Mouse (Mus musculus): ENCODE results near the gene Igsf11. TPM values are rescaled to one million over a fixed set of nuclear protein-coding genes. Genes with fewer than 3 reads are reported as not detected.

The Igsf11 gene
- total RNA-seq, 2 experiments from 2014 or later: 26.1 to 27.7 TPM

DNA sequence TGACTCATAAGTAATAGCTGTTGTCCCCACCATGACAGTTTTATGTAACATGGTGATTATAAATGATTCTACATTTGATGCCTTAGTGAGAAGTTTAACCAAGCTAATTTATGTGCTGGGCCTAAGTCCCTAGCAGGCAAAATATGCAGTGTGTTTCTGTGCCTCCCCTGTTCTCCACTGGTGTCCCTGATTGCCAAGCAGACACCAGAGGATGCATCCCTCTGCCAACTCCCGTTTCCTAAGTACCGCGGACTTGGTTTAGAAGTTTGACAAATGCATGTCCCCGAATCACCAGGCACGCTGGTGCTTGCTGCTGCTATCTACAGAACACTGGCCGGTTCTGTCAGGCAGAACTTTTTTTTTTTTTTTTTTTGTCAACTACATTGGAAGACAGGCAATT lies 39.0 kb downstream of the Igsf11 start:
- DNase-seq (ENCODE audit: low spot score in 2 of 2): no peak

DNA sequence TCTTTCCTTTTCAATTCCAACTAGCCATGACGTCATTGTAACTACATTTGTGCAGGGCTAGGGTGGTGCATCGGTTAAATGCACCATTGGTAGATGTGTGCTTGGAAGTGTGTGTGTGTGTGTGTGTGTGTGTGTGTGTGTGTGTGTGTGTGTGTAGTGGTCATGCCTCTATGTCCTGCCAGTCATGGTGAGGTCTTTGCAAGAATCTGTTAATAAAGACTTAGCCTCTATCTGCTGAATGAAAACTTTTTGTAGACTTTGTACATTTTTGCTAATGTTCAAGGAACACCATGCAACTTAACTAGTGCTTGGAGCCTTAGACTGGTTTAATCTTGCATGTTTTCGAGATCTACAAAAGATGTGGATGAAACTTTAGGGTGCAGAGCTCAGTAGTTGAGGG lies 48.3 kb downstream of the Igsf11 start:
- no peak for DNase-seq (ENCODE audit: low spot score in 2 of 2)

DNA sequence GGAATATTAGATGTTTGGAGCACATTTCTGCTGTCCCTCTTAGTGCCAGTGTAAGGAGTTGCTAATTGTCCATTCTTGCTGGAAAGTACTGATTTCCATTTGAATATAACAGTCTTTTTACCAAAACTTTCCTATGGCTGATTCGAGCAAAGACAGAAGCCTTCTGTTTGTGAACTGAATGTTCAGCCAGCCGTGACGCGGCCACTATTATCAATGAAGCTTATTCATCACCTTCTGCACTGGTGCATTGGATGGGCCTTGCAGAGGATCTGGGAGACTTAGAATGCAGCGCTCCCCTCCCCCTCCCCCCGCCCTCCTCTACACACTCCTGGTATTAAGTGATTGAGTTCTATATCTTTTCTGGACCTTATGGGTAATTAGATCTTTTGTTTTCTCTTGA lies 48.8 kb downstream of the Igsf11 start:
- peak; percentile 67 for DNase-seq (ENCODE audit: low spot score in 2 of 2)

DNA sequence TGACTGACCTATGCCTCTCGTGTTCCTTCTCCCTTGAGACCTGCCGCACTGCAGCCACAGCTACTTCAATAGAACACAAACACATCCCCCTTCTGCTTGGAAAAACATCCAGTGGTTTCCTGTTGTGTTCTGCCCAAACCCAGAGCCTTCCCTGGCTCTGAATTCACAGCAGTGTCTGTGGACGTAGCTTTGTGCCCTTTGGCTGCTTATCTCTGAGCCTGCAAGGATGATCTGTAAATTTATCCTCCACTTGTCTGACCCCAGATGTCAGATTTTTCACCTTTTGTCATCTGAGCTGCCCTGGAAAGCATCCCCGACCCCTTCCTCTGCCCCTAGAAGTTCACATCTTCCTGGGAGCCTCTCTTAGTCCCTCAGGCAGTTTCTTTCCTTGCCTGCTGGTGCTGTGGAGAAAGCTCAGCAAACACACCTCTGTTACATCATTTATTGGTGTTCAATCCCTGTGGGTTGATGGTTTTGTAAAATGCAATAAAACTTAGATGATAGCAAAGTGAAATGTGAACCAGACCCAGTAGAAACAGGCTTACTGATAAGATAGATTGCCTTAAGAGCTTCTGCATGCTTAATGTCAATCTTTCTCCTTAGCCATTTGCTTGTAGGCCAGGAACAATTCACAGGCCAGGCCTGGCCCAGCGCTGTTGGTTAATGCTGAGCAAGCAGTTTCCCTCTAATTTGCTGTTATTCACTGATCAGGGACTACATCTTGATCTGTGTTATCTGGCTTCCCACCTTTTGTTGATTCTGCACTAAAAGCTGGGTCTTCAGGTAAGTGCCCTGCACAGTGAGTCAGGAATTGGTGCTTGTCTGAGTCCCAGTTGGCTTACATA lies 51.5 kb downstream of the Igsf11 start:
- DNase-seq (ENCODE audit: low spot score in 2 of 2): no peak

DNA sequence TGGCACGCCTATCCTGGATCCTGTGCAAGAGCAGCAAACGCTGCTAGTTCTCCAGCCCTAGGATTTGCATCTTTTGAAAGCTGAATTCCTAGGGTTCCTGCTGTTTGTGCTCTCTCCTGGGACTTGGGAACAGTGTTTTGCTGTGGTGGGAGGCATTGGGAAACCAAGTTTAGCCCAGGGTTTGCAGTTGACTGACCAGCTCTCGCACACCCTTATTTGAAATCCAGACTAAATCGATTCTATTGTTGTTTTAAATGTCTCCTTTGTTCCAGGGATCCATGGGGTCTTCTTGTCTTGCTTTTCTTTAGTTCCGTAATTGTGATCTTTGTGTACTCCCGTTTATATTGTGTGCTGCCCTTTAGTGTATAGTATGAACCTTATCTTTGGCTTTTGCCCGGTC lies 52.6 kb downstream of the Igsf11 start:
- no peak for DNase-seq (ENCODE audit: low spot score in 2 of 2)

DNA sequence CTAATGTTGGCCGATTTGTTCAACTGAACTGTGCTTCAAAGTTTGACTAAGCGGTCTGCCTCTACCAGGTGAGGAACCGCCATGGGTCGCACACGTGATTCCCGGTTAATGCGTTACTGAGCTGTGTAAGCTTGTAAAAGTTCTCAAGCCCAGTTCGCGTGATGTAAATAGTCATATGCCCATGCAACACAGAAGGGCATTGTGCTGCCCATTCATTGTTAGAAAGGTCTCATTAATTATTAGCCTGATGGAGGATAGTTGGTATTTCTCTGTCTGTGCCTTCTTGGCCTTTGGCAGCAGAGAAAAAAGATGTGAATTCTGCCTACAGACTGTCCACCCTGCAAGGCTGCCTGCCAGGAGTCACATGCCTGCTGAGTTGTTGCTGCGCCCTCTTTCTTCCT lies 53.1 kb downstream of the Igsf11 start:
- DNase-seq (ENCODE audit: low spot score in 2 of 2): no peak

DNA sequence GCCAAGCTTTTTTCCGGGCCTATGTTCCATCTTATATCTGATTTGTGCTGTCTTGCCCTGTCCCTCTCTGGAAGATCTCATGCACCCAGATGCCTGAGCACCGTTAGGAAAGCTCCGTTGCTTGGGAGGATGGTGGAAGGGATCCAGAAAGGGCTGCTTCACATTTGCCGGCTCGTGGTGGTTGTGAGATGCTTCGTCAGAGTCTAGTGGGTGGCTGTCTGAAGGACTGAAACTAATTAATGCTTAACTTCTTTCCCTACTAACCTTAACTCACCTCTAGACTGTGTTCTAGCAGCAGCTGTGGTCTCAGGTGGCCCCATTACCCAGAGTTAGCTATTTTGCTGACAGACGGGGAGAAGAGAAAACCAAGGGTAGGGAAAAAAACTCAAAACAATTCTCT lies 54.0 kb downstream of the Igsf11 start:
- peak in 1 of 2 experiments; percentile 52 for DNase-seq (ENCODE audit: low spot score in 2 of 2)

DNA sequence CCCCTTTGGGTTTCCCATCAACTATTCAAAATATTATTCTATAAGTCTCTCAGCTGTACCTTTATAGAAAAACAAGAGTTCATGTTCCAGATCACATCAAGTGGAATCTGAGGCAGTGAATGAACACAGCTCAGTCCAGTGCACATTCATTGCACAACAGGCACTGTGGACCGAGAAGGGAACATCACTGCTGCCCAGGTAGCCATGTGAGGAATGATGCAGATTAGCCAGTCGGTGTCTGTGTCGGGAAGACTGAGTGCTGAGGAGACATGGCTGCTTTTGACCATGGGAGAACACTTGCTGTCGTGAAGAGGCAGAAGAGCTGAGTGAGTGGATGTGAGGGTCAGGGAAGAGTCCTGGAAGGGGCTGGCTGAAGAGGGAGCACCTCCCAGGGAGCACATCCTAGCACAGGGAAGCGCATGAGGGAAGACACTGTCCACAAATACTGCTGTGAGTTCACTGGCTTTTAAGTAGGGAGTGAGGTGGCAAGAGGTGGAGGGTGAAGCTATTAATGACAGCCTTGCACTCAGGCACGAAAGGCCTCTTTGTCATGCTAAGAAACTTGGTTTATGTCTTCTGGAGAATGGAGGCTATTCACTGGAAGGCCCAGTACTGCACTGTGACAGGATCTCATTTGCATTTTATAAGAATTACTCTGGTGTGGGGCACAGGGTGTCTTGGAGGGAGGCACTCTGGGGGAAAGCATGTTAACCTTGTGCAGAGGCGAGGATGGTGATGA lies 54.8 kb downstream of the Igsf11 start:
- no peak for DNase-seq (ENCODE audit: low spot score in 2 of 2)

DNA sequence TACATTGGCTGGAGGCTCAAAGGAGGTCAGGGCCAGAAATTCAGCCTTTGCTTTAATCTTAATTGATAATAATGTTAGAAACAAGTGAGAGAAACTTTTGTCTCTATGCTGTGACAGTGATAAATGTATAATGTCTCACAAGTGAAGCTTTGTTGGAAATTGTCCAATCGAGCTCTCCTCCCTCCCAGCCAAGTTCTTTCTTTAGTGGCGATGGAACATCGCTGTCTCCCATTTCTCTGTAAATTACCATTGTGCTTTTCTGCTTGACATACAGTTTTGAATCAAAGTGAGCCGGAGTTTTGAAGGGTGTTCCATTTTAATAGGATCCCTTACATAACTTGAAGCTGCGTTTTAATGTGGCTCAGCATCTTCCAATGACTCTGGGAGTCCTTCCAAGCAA lies 56.0 kb downstream of the Igsf11 start:
- no peak for DNase-seq (ENCODE audit: low spot score in 2 of 2)

DNA sequence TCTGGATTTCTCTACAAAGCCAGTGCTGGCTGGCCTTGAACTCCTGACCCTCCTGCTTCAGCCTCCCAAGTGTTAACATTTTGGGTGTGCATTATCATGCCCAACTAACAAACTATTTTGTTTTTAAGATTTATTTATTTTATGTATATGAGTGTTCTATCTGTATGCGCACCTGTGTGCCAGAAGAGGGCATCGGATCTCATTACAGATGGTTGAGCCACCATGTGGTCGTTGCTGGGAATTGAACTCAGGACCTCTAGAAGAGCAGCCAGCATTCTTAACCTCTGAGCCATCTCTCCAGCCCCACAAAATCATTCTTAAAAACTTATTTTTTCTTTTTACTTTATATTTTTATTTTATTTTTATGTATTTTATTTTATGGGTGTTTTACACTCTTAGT lies 60.4 kb downstream of the Igsf11 start:
- no peak for DNase-seq (ENCODE audit: low spot score in 2 of 2)

DNA sequence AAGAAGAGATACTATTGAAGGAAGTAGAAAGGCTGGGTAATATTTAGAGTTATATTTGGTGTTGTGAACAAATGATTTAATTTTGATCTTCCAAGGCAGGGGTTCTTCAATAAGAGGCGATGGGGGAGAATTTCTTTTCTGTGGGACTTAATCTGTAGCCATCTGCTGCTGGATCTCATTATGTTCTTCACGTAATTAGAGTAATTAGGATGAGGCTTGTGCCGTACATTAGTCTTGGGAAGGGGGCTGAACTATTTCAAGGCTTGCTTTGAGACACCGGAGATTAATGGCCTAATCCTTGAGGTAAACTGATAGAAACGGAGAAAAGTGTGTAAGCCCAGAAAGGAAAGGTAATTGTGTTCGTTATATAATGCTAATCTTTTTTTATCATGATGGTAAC lies 61.4 kb downstream of the Igsf11 start:
- no peak for DNase-seq (ENCODE audit: low spot score in 2 of 2)

DNA sequence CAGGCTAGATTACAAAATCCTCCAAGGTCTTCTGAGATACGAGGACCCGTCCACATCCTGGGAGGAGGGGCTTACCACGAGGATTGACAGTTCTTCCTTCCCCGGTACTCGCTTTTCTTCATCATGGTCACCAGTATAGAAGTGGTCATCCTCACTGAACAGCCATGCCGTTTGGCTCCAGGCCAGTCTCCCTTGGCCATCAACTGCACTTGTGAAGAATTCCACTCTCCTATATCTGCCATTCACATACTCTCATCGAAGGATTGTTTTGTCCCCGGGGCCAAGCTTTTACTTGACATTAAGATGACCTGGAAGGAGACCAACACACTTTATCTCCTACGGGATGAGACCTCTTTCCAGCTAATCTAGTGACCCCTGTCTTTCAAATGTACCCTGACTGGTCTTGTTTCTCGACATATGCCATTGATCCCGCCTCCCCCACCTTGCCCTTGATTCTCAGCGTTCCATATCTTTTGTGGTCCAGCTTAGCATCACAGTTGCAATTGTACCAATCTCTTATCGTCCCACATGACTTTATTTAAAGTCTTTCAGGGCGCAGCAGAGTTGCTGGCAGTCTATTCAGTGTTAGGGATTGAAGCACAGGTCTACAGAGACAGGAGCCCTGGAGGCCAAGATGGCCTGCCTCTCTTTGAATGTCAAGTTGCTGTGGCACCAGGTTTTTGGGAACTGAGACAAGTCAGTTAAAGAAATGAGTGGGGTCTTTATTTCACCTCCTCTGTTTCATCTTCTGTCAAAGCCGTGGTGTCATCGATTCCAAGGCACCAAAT lies 62.2 kb downstream of the Igsf11 start:
- DNase-seq (ENCODE audit: low spot score in 2 of 2): no peak

DNA sequence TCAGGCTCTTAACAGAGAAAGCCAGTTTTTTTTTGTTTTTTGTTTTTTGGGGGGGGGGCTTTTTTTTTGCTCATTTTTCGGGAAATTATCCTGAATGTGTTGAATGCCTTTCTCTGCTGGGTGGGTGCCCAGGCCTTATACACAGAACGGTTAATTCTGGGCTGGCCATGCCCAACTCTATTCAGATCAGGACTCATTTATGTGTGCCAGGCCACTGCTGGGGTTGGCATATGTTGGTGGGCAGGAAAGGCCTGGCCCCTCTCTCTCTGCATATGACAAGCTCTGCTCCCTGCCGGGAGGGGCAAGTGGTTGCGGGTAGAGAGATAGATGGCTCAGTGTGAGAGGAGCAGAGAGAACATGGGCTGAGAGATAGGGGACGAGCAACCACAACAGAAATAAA lies 62.8 kb downstream of the Igsf11 start:
- DNase-seq (ENCODE audit: low spot score in 2 of 2): peak in 1 of 2 experiments; percentile 67

DNA sequence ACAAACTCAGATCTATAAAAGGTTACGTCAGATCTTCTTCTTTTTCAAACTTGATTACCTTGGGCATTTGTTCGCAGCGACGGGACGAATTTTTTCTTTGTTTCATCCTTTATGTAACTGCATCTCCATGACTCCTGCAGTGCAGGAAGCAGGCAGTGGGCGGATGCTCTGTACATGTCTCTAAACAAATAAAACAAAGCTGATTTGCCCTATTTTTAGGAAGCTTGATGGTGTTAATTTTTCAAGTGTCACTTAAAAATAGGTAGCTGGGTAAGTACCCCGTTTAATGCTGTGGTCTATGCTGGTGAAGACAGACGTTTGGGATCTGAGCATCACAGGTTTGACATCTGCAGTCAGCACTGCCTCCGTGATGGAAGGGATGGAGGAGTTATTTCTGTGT lies 66.3 kb downstream of the Igsf11 start:
- DNase-seq (ENCODE audit: low spot score in 2 of 2): no peak

DNA sequence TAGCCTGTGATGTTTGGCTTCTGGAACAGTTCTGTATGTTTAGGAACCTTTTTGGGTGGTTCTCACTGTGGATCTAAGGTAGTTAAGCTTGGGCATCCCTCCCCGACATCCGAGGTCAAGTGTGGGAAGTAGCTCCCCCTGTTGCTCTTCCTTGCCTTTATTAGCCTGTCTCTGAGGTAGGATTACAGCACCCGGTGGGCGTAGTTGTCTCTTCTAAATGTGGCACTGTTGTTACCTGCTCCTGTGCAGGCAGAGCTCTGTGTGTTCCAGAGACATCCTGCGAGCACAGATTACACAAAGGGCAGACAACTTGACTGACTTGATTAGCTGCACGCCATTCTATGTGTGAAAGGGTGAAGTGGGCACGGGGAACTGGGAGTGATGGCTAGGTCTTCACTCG lies 68.1 kb downstream of the Igsf11 start:
- DNase-seq (ENCODE audit: low spot score in 2 of 2): no peak

DNA sequence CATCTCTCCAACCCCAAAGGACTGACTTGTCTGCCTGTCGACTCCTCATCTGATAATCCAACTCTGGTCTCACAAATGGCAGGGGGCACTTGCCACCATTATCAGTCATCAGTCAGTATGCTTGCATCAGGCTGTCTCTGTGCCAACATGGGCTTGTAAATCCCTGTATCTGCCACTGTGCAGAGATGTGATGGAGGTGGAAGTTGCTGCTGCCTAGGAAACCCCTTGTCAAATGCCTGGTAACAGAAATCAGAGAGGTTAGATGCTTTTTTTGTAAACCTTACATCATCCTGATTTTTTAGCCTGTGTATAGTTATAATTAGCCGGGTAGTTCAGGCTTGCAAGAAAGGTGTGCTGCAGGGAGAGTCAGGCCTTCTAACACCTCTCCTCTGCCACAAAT lies 69.4 kb downstream of the Igsf11 start:
- no peak for DNase-seq (ENCODE audit: low spot score in 2 of 2)

DNA sequence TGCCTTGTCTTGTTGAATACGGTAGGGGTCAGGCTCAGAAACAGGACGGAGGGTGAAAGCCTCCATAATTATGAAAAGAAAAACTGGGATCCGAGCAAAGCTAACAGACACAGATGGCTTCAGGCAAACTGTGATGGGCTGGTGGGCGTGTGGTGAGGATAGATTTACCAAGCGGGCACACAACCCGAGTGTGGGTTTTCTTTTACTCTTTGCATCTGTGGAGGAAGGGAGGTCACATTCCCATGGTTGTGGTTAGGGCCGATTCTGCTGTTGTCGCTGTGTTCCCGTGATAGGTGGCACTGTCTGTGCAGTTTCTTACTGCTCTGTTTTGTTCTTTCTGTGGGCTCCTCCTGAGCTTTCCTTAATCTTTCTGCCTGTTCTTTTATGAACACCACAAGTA lies 70.2 kb downstream of the Igsf11 start:
- DNase-seq (ENCODE audit: low spot score in 2 of 2): peak in 1 of 2 experiments; percentile 43

DNA sequence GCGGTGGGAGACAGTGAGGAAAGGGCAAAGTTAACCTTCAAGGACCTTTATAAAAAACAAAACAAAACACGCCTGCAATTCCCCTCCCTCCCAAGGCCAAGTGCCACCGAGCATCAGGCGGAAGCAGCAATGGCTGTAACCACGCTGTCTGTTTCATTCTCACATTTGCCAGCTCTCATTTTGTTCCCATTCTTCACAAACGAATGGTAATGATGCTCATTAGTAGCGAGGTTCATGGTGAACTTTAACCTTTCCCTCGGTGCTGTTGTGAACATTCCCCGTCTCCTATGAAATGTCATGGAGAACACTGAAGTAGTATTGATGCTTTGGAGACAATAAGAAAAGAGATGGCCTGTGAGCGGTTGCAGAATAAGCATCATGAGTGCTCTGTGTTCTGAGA lies 74.6 kb downstream of the Igsf11 start:
- no peak for DNase-seq (ENCODE audit: low spot score in 2 of 2)

DNA sequence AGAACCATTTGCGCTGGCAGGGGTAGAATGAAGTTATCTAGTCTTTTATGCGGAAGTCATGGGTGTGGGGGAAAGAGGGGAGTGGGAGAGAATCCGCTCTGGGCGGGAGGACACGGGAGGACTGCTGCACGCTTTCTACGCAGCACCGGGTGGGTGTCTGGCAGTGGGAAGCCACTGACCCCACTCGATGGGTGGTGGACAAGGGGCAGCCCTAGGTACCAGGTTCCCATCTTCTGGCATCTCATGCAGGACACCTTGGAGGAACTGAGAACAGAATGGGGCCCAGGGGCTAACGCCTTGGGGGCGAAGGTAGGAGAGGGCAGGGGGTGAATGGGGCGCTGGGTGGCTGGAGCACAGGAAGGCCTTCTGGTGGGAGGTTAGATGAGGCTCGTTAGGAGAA lies 83.7 kb downstream of the Igsf11 start:
- no peak for DNase-seq (ENCODE audit: low spot score in 2 of 2)

DNA sequence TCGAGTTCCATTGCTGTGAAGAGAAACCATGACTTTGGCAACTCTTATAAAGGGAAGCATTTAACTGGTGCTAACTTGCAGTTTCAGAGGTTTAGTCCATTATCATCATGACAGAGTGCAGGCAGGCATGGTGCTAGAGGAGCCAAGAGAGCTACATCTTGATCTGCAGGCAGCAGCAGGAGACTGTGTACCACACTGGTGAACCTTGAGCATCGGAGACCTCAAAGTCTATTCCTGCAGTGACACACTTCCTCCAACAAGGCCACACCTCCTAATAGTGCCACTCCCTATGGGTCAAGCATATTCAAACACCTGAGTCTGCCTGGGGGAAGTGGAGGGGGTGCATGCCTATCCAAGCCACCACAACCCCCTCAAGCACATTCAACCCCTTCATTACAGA lies 86.1 kb downstream of the Igsf11 start:
- no peak for DNase-seq (ENCODE audit: low spot score in 2 of 2)

DNA sequence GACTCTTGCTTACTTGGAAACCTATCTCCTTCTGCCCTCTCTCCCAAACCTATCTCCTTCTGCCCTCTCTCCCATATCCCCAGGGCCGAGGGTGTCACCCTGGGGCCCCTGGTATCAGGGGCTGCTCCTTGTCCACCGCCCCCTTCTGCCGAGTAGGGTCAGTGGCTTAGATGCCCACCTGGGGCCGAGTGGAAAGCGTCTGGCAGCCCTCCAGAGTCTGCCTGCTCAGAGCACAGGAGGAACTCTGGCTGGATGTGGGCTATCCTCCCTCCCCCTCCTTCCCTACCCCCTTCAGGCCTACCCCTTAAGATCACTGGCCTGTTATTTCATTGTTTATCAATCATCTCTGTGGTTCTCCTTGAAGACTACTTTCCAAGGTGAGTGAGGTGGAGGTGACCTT lies 88.1 kb downstream of the Igsf11 start:
- DNase-seq (ENCODE audit: low spot score in 2 of 2): no peak

DNA sequence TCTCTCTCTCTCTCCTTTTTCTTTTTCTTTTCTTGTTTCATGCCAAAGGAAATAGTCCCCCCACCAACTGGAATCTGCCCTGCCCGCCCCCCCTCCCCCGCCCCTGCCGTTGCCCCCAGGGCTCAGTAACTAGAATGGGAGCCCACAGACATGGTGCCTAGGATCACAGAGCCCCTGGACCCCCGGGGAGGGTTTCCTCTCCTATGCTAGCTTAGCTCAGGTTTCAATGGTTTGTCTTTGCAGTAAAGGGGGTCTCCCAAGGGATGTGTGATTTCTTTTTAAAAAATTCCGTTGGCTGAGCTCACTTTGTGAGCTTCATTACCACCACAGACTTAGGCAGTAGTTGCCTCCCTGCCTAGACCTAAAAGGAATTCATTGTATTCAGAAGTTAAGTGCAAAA lies 89.6 kb downstream of the Igsf11 start:
- no peak for DNase-seq (ENCODE audit: low spot score in 2 of 2)

Data from layer of hippocampus, postnatal 10 days (tissue).